Mouse (Mus musculus): ENCODE measurements around the gene Ptprk. TPM values are rescaled to one million over a fixed set of nuclear protein-coding genes. Genes with fewer than 3 reads are reported as not detected.

Ptprk gene
- polyA plus RNA-seq, 1 experiment from 2014 or later: 45.2 TPM

- H3K27me3 ChIP-seq (ENCODE audit: control insufficient read depth, insufficient read depth, low read length): no peaks in the 10 kb centered on the region
- no peaks in the 10 kb centered on the region for H3K4me1 ChIP-seq (ENCODE audit: control insufficient read depth, insufficient read depth, low read length)
- H3K9me3 ChIP-seq (replicated peaks; ENCODE audit: control insufficient read depth, low read length): no peaks in the 10 kb centered on the region
- H3K4me2 ChIP-seq (ENCODE audit: low read depth, low read length): no peak overlapping the region
- no peak overlapping the region for H3K4me3 ChIP-seq (replicated peaks; ENCODE audit: low read length)
- 70% methylated on average over 4 of the region's 4 CpGs for WGBS
- no peak overlapping the region for H3K27ac ChIP-seq (ENCODE audit: low read length)
- no peak for ATAC-seq (ENCODE audit: insufficient read depth, low FRiP score)
- H3K36me3 ChIP-seq (ENCODE audit: control insufficient read depth, insufficient read depth, low read length): peaks cover 9% of the 10 kb centered on the region
- no peak overlapping the region for H3K9ac ChIP-seq (ENCODE audit: low read length)
Measured at GRCm38 (mm10) chr10:28270273-28270672, 195.7 kb downstream of the Ptprk start.

DNA sequence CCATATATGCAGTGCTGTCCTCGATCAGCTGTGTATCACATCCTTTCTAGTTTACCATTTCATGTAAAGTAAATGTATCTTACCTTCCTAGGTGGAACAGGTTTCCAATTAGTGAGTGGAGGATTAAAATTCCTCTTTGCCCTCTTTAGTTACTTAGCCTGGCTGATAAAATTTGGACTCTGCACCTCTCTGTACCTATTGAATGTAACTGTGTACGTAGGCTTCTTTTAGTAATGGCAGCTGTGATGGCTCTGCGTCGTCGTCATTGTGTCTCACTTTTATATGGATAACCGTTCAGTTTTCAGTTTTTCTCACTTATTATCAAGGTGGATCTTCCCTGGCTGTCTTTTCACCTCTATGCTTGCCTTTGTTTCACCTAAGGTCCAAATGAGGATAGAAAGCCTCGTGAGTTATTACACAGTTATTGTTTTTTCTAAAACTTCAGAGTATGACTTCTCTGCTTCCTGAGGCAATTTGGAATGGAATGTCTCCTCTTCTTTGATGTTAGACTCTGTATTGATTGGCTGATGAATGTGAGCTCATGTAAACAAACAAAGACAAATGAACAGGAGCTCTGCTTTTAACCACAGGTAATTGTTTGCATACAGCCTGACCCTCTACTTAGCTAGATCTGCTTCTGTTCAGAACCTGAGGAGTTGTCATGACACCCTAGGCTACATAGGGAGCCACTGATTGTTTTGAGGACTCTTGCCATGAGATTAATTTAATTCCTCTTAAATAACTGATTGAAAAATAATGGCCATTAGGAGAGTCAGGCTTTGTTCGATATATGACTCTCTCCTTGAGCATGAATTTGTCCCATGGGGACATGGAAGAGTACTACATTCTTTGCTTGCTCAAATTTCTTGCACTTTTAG is 197.3 kb downstream of the Ptprk start:
- H3K27me3 ChIP-seq (ENCODE audit: control insufficient read depth, insufficient read depth, low read length): no peaks in the 10 kb centered on the region
- no peak overlapping the region for H3K4me3 ChIP-seq (replicated peaks; ENCODE audit: low read length)
- ATAC-seq (ENCODE audit: insufficient read depth, low FRiP score): no peak
- no peaks in the 10 kb centered on the region for H3K36me3 ChIP-seq (ENCODE audit: control insufficient read depth, insufficient read depth, low read length)
- no peak overlapping the region for H3K27ac ChIP-seq (ENCODE audit: low read length)
- no peak overlapping the region for H3K4me2 ChIP-seq (ENCODE audit: low read depth, low read length)
- 56% methylated on average over 8 of the region's 8 CpGs for WGBS
- H3K9me3 ChIP-seq (replicated peaks; ENCODE audit: control insufficient read depth, low read length): no peaks in the 10 kb centered on the region
- no peaks in the 10 kb centered on the region for H3K4me1 ChIP-seq (ENCODE audit: control insufficient read depth, insufficient read depth, low read length)
- H3K9ac ChIP-seq (ENCODE audit: low read length): no peak overlapping the region

DNA sequence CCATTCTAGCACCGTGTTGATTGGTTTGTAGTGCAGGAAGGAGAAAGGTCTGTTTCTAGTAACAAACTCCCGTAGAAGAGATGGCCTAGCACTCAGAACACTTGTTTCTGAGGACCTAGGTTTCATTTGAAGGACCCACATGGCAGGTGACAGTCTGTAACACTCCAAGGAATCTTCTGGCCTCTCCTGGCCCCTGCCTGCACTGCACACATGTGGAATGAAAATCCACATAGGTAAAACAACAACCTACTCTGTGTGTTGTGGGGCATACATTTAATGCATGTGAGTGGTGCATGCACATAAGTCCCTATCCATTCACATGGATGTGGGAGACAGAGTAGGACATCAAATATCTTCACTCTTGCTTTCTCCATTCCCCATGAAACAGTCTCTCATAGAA is 204.1 kb downstream of the Ptprk start:
- H3K9ac ChIP-seq (ENCODE audit: low read length): no peak overlapping the region
- no peak overlapping the region for H3K27ac ChIP-seq (ENCODE audit: low read length)
- no peaks in the 10 kb centered on the region for H3K27me3 ChIP-seq (ENCODE audit: control insufficient read depth, insufficient read depth, low read length)
- no peaks in the 10 kb centered on the region for H3K9me3 ChIP-seq (replicated peaks; ENCODE audit: control insufficient read depth, low read length)
- H3K4me2 ChIP-seq (ENCODE audit: low read depth, low read length): no peak overlapping the region
- ATAC-seq (ENCODE audit: insufficient read depth, low FRiP score): no peak
- no peak overlapping the region for H3K4me3 ChIP-seq (replicated peaks; ENCODE audit: low read length)
- H3K36me3 ChIP-seq (ENCODE audit: control insufficient read depth, insufficient read depth, low read length): no peaks in the 10 kb centered on the region
- 93% methylated on average over 2 of the region's 2 CpGs for WGBS
- H3K4me1 ChIP-seq (ENCODE audit: control insufficient read depth, insufficient read depth, low read length): no peaks in the 10 kb centered on the region

DNA sequence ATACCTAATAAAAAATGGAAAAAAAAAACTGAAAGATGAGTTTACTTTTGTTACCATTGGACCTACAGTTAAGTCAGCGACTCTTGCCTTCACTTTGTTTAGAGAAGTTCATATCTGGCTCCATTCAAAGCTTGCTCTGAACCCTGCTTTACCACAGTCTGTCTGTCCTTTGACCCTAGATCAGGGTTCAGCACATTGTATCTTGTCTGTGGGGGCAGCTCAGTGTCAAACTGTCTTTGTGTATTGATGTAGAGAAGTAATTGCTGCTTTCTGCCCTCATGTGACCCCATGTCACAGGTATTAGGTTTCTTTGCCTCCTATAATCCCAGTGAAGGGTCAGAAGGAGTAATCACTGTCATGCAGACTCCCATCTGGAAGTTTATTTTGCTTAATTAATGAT is 222.9 kb downstream of the Ptprk start:
- Histone ChIP-seq H3K27ac (ENCODE audit: low read length) (no peak overlapping the region), H3K36me3 (ENCODE audit: control insufficient read depth, insufficient read depth, low read length) (no peaks in the 10 kb centered on the region), H3K9me3 (replicated peaks; ENCODE audit: control insufficient read depth, low read length) (no peaks in the 10 kb centered on the region), H3K27me3 (ENCODE audit: control insufficient read depth, insufficient read depth, low read length) (no peaks in the 10 kb centered on the region), H3K4me1 (ENCODE audit: control insufficient read depth, insufficient read depth, low read length) (peaks cover 3% of the 10 kb centered on the region; the same call in 1 of the 2 replicates), H3K4me3 (replicated peaks; ENCODE audit: low read length) (no peak overlapping the region), H3K4me2 (ENCODE audit: low read depth, low read length) (no peak overlapping the region), H3K9ac (ENCODE audit: low read length) (no peak overlapping the region)
- 43% methylated on average over 1 of the region's 1 CpGs for WGBS
- no peak for ATAC-seq (ENCODE audit: insufficient read depth, low FRiP score)

GRCm38 (mm10) chr10:28299207-28299606 is 224.6 kb downstream of the Ptprk start:
- no peaks in the 10 kb centered on the region for H3K36me3 ChIP-seq (ENCODE audit: control insufficient read depth, insufficient read depth, low read length)
- H3K4me3 ChIP-seq (replicated peaks; ENCODE audit: low read length): no peak overlapping the region
- no peaks in the 10 kb centered on the region for H3K27me3 ChIP-seq (ENCODE audit: control insufficient read depth, insufficient read depth, low read length)
- no peak overlapping the region for H3K4me2 ChIP-seq (ENCODE audit: low read depth, low read length)
- H3K27ac ChIP-seq (ENCODE audit: low read length): no peak overlapping the region
- no peak for ATAC-seq (ENCODE audit: insufficient read depth, low FRiP score)
- H3K9me3 ChIP-seq (replicated peaks; ENCODE audit: control insufficient read depth, low read length): no peaks in the 10 kb centered on the region
- H3K9ac ChIP-seq (ENCODE audit: low read length): no peak overlapping the region
- WGBS: 80% methylated on average over 4 of the region's 4 CpGs
- peaks cover 3% of the 10 kb centered on the region; the same call in 1 of the 2 replicates for H3K4me1 ChIP-seq (ENCODE audit: control insufficient read depth, insufficient read depth, low read length)

GRCm38 (mm10) chr10:28303856-28304255 is 229.2 kb downstream of the Ptprk start:
- H3K27me3 ChIP-seq (ENCODE audit: control insufficient read depth, insufficient read depth, low read length): no peaks in the 10 kb centered on the region
- no peak for ATAC-seq (ENCODE audit: insufficient read depth, low FRiP score)
- no peaks in the 10 kb centered on the region for H3K36me3 ChIP-seq (ENCODE audit: control insufficient read depth, insufficient read depth, low read length)
- no peaks in the 10 kb centered on the region for H3K9me3 ChIP-seq (replicated peaks; ENCODE audit: control insufficient read depth, low read length)
- no peaks in the 10 kb centered on the region for H3K4me1 ChIP-seq (ENCODE audit: control insufficient read depth, insufficient read depth, low read length)
- no peak overlapping the region for H3K27ac ChIP-seq (ENCODE audit: low read length)
- no peak overlapping the region for H3K4me3 ChIP-seq (replicated peaks; ENCODE audit: low read length)
- no peak overlapping the region for H3K9ac ChIP-seq (ENCODE audit: low read length)
- no peak overlapping the region for H3K4me2 ChIP-seq (ENCODE audit: low read depth, low read length)

GRCm38 (mm10) chr10:28304292-28304875 is 229.8 kb downstream of the Ptprk start:
- 72% methylated on average over 4 of the region's 4 CpGs for WGBS
- no peak overlapping the region for H3K4me2 ChIP-seq (ENCODE audit: low read depth, low read length)
- H3K27me3 ChIP-seq (ENCODE audit: control insufficient read depth, insufficient read depth, low read length): no peaks in the 10 kb centered on the region
- ATAC-seq (ENCODE audit: insufficient read depth, low FRiP score): no peak
- no peaks in the 10 kb centered on the region for H3K9me3 ChIP-seq (replicated peaks; ENCODE audit: control insufficient read depth, low read length)
- no peaks in the 10 kb centered on the region for H3K36me3 ChIP-seq (ENCODE audit: control insufficient read depth, insufficient read depth, low read length)
- H3K4me1 ChIP-seq (ENCODE audit: control insufficient read depth, insufficient read depth, low read length): no peaks in the 10 kb centered on the region
- H3K9ac ChIP-seq (ENCODE audit: low read length): no peak overlapping the region
- H3K27ac ChIP-seq (ENCODE audit: low read length): no peak overlapping the region
- no peak overlapping the region for H3K4me3 ChIP-seq (replicated peaks; ENCODE audit: low read length)

- H3K4me2 ChIP-seq (ENCODE audit: low read depth, low read length): no peak overlapping the region
- H3K27ac ChIP-seq (ENCODE audit: low read length): no peak overlapping the region
- H3K9me3 ChIP-seq (replicated peaks; ENCODE audit: control insufficient read depth, low read length): no peaks in the 10 kb centered on the region
- ATAC-seq (ENCODE audit: insufficient read depth, low FRiP score): no peak
- H3K27me3 ChIP-seq (ENCODE audit: control insufficient read depth, insufficient read depth, low read length): no peaks in the 10 kb centered on the region
- H3K9ac ChIP-seq (ENCODE audit: low read length): no peak overlapping the region
- H3K4me3 ChIP-seq (replicated peaks; ENCODE audit: low read length): no peak overlapping the region
- H3K36me3 ChIP-seq (ENCODE audit: control insufficient read depth, insufficient read depth, low read length): no peaks in the 10 kb centered on the region
- 0 out of 2 replicates have a peak, but pooled peaks cover 6% of the 10 kb centered on the region for H3K4me1 ChIP-seq (ENCODE audit: control insufficient read depth, insufficient read depth, low read length)
- WGBS: 59% methylated on average over 6 of the region's 6 CpGs
Measured at GRCm38 (mm10) chr10:28306451-28307086, 231.9 kb downstream of the Ptprk start.

- Histone ChIP-seq H3K27ac (ENCODE audit: low read length) (no peak overlapping the region; the same call in 1 of the 2 replicates), H3K9me3 (replicated peaks; ENCODE audit: control insufficient read depth, low read length) (no peaks in the 10 kb centered on the region), H3K27me3 (ENCODE audit: control insufficient read depth, insufficient read depth, low read length) (no peaks in the 10 kb centered on the region), H3K36me3 (ENCODE audit: control insufficient read depth, insufficient read depth, low read length) (no peaks in the 10 kb centered on the region), H3K4me2 (ENCODE audit: low read depth, low read length) (no peak overlapping the region), H3K4me3 (replicated peaks; ENCODE audit: low read length) (no peak overlapping the region), H3K9ac (ENCODE audit: low read length) (no peak overlapping the region), H3K4me1 (ENCODE audit: control insufficient read depth, insufficient read depth, low read length) (0 out of 2 replicates have a peak, but pooled peaks cover 8% of the 10 kb centered on the region)
- 24% methylated on average over 1 of the region's 1 CpGs for WGBS
- no peak; the same call in 1 of the 2 replicates for ATAC-seq (ENCODE audit: insufficient read depth, low FRiP score)
Measured at GRCm38 (mm10) chr10:28311369-28311768, 236.7 kb downstream of the Ptprk start.
